Mouse (Mus musculus) lung, embryonic 16.5 days (tissue): Measurements from ENCODE around the gene Scgb1a1. TPM values are rescaled to one million over a fixed set of nuclear protein-coding genes. Genes with fewer than 3 reads are reported as not detected.

Experiments
- ATAC-seq: fragments of 200-750 bp; cut with Nextera tagmentation; 2 replicates; pipeline ENCODE4 v1.8.0; 2017; ENCODE audit warnings: low read depth, mild to moderate bottlenecking, moderate library complexity
- H3K27ac ChIP-seq: fragments of 300-500 bp; sonication (generic); 2 replicates; pipeline ENCODE4 v1.5.1; 2014; ENCODE audit warnings: mild to moderate bottlenecking, control low read depth, low read length
- H3K27me3 ChIP-seq: fragments of 300-500 bp; sonication (generic); 2 replicates; pipeline ENCODE4 v1.6.1; 2014; ENCODE audit warnings: low read depth, low read length, mixed read lengths; ENCODE audit not compliant: control insufficient read depth, insufficient read depth
- H3K36me3 ChIP-seq: fragments of 300-500 bp; sonication (generic); 2 replicates; pipeline ENCODE4 v1.6.1; 2014; ENCODE audit warnings: low read length; ENCODE audit not compliant: control insufficient read depth, insufficient read depth
- H3K4me1 ChIP-seq: fragments of 300-500 bp; sonication (generic); replicated peaks from 2 replicates; pipeline ENCODE4 v1.6.1; 2014; ENCODE audit warnings: low read length, mixed read lengths; ENCODE audit not compliant: control insufficient read depth, insufficient read depth
- H3K4me2 ChIP-seq: fragments of 300-500 bp; sonication (generic); 2 replicates; pipeline ENCODE4 v1.6.1; 2014; ENCODE audit warnings: low read depth, low read length, control low read depth
- H3K4me3 ChIP-seq: fragments of 300-500 bp; sonication (generic); 2 replicates; pipeline ENCODE4 v1.5.1; 2014; ENCODE audit warnings: mild to moderate bottlenecking, low read length, control low read depth
- H3K9ac ChIP-seq: fragments of 300-500 bp; sonication (generic); 2 replicates; pipeline ENCODE4 v1.6.1; 2014; ENCODE audit warnings: low read length, control low read depth
- H3K9me3 ChIP-seq: fragments of 300-500 bp; sonication (generic); 2 replicates; pipeline ENCODE4 v1.6.1; 2016; ENCODE audit warnings: low read length; ENCODE audit not compliant: control insufficient read depth
- WGBS: fragments of 180-500 bp; shearing (Covaris S2); extraction: QIAGEN DNeasy Blood & Tissue Kit; methylation state at CpG from one replicate; pipeline ENCODE4 v1.1.7; 2014; 5-methylcytosine and 5-hydroxymethylcytosine counted together
- polyA plus RNA-seq: library from polyadenylated mRNA; unstranded; fragments of >200 nt; fragmentation: Nextera tagmentation; extraction: Ambion mirVana; gene quantifications from 2 replicates; pipeline ENCODE4 v1.2.1, GENCODE M21; 2015

Scgb1a1 gene
- polyA plus RNA-seq, 1 experiment from 2014 or later: 25.3 TPM

DNA sequence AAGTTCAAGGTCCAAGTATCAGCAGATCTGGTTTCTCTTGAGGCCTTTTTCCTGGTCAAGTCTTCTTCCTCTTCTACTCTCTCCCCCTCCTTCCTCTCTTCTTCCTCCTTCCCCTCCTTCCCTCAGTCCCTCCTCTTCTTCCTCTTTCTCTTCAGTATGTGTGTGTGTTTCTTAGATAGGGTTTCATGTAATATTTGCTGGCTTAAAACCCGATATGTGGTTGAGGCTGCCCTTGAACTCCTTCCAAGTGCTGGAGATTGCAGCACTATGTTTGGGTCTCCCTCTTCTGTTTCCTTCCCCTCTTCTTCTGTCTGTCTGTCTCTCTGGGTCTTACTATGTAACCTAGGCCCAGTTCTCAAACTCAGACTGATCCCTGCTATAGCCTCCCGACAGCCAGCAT lies 24.9 kb downstream of the Scgb1a1 start:
- Histone ChIP-seq H3K27ac (no peak overlapping the region), H3K4me2 (no peak overlapping the region), H3K4me3 (no peak overlapping the region), H3K4me1 (peaks cover 10% of the 10 kb centered on the region), H3K9me3 (no peaks in the 10 kb centered on the region), H3K9ac (no peak overlapping the region), H3K27me3 (no peaks in the 10 kb centered on the region), H3K36me3 (no peaks in the 10 kb centered on the region)
- 86% methylated on average over 2 of the region's 2 CpGs for WGBS
- no peak for ATAC-seq

GRCm38 (mm10) chr19:9061221-9061893 lies 26.4 kb downstream of the Scgb1a1 start:
- no peak overlapping the region for H3K4me2 ChIP-seq
- 84% methylated on average over 8 of the region's 8 CpGs for WGBS
- no peak overlapping the region for H3K27ac ChIP-seq
- no peak overlapping the region for H3K9ac ChIP-seq
- no peaks in the 10 kb centered on the region for H3K27me3 ChIP-seq
- peaks cover 9% of the 10 kb centered on the region for H3K4me1 ChIP-seq
- no peak overlapping the region for H3K4me3 ChIP-seq
- no peaks in the 10 kb centered on the region for H3K36me3 ChIP-seq
- H3K9me3 ChIP-seq: no peaks in the 10 kb centered on the region
- ATAC-seq: no peak

- H3K27ac ChIP-seq: no peak overlapping the region
- no peaks in the 10 kb centered on the region for H3K27me3 ChIP-seq
- 54% methylated on average over 4 of the region's 4 CpGs for WGBS
- H3K9ac ChIP-seq: no peak overlapping the region
- H3K4me3 ChIP-seq: no peak overlapping the region
- H3K9me3 ChIP-seq: no peaks in the 10 kb centered on the region
- H3K4me2 ChIP-seq: no peak overlapping the region
- ATAC-seq: no peak
- H3K4me1 ChIP-seq: no peaks in the 10 kb centered on the region
- H3K36me3 ChIP-seq: no peaks in the 10 kb centered on the region
These were observed 27.7 kb downstream of the Scgb1a1 start for GRCm38 (mm10) chr19:9060103-9060502.

GRCm38 (mm10) chr19:9059391-9059790 lies 28.4 kb downstream of the Scgb1a1 start:
- 69% methylated on average over 7 of the region's 7 CpGs for whole genome bisulfite sequencing
- Histone ChIP-seq H3K36me3 (no peaks in the 10 kb centered on the region), H3K4me1 (no peaks in the 10 kb centered on the region), H3K9ac (no peak overlapping the region), H3K27ac (no peak overlapping the region), H3K27me3 (no peaks in the 10 kb centered on the region), H3K4me3 (no peak overlapping the region), H3K9me3 (no peaks in the 10 kb centered on the region), H3K4me2 (no peak overlapping the region)
- ATAC-seq: no peak

DNA sequence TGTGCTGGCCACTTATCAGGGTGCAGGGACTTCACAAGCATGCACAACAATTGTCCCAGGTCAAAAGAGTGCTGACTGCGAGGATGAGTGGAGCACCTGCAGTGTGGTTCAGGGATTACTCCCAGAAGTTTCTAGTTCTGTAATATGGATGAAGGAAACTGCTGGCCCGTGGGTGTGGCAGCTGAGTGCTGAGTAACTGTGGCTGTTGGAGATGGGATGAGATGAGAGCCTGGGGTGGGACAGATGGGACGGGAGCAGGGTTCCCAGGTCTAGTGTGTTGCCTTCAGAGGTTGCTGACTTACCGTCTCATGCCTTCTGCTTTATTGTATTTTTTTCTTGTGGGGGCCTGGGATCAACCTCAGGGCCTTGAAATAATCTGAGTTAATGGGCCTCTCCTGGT lies 28.8 kb downstream of the Scgb1a1 start:
- Histone ChIP-seq H3K4me2 (no peak overlapping the region), H3K27ac (no peak overlapping the region), H3K9me3 (no peaks in the 10 kb centered on the region), H3K27me3 (no peaks in the 10 kb centered on the region), H3K4me1 (no peaks in the 10 kb centered on the region), H3K36me3 (no peaks in the 10 kb centered on the region), H3K9ac (no peak overlapping the region), H3K4me3 (no peak overlapping the region)
- whole genome bisulfite sequencing: 72% methylated on average over 4 of the region's 4 CpGs
- ATAC-seq: no peak

DNA sequence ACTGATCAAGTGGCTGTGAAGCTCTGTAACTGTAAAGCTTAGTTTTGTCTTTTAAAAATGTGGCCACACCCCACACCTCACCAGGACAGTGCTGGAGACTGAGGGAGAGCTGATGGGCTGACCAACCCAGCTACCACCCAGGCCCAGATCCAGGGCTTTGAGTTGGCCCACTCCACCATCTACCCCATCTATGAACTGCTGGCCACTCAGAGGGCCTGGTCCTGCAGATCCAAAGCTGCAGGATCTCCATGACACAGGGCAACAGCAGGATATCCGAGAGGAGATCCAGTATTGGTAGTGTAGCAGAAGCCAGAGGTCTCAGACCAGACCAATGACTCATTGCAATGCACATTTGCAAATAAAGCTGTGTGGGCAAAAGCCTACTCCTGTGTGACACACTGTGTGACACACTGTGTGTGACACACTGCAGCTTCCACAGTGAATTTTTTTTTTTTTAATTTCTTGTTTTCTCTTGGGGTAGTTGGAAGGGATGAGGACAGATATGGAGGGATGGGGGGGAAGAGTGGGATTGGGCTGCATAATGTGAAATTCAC lies 29.4 kb downstream of the Scgb1a1 start:
- WGBS: 67% methylated on average over 1 of the region's 1 CpGs
- H3K4me1 ChIP-seq: peaks cover under 1% of the 10 kb centered on the region
- H3K4me2 ChIP-seq: no peak overlapping the region
- no peaks in the 10 kb centered on the region for H3K27me3 ChIP-seq
- no peaks in the 10 kb centered on the region for H3K36me3 ChIP-seq
- no peaks in the 10 kb centered on the region for H3K9me3 ChIP-seq
- H3K9ac ChIP-seq: no peak overlapping the region
- no peak overlapping the region for H3K4me3 ChIP-seq
- ATAC-seq: no peak
- H3K27ac ChIP-seq: no peak overlapping the region

DNA sequence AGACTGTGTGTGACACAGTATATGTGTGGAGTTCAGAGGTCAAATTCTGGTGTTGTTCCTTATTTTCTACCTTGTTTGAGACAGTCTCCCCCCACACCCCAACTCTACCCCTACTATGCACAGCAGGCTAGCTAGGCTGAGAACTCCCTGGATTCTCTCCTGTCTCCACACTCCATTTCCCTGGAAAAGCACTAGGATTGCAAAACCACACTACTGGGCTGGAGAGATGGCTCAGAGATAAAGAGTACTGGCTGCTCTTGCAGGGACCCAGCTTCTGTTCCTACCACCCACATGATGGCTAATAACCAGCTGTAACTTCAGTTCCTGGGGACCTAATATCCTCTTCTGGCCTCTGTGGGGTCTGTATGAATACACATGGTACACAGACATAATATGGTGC lies 30.1 kb downstream of the Scgb1a1 start:
- H3K9me3 ChIP-seq: no peaks in the 10 kb centered on the region
- no peak overlapping the region for H3K9ac ChIP-seq
- H3K4me1 ChIP-seq: peaks cover 4% of the 10 kb centered on the region
- no peak overlapping the region for H3K4me2 ChIP-seq
- H3K27ac ChIP-seq: no peak overlapping the region
- H3K27me3 ChIP-seq: no peaks in the 10 kb centered on the region
- no peaks in the 10 kb centered on the region for H3K36me3 ChIP-seq
- H3K4me3 ChIP-seq: no peak overlapping the region
- ATAC-seq: no peak

DNA sequence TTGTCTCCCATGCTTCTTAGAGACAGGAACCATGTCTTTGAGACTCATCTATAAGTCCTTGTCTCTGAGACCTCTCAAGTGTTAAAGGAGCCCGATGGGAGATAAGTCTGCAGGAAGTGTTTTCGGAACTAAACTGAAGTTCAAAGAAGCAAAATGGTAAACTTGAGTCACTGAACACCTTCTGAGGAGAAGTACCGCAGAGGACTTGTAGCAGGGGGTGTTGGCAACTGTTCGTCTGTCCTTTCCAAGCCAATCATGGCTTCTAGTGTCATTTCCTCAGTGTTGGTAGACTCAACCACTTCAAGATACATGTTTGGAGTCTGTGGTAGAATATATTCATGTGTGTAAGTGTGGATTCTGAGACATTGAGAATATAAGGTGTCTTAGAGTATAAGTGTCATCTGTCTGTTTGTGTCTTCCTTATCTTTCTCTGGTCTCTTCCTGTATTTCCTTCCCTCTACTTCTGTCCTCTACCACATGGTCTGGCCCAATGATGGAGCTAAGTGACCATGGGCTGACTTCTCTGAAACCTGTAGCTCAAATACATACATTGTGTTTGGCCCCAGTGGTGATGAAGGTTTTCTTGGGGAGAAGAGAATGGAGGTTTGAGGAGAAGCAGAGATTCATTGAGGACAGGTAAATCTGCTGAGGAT lies 31.9 kb downstream of the Scgb1a1 start:
- H3K36me3 ChIP-seq: no peaks in the 10 kb centered on the region
- 70% methylated on average over 4 of the region's 4 CpGs for WGBS

GRCm38 (mm10) chr19:9055153-9055552 lies 32.6 kb downstream of the Scgb1a1 start:
- H3K4me3 ChIP-seq: no peak overlapping the region
- no peak for ATAC-seq
- 18% methylated on average over 2 of the region's 2 CpGs for WGBS

More for the DNA sequence above, 31.9 kb downstream of the Scgb1a1 start:
- Histone ChIP-seq H3K9ac (no peak overlapping the region), H3K27ac (no peak overlapping the region), H3K4me3 (no peak overlapping the region), H3K27me3 (no peaks in the 10 kb centered on the region), H3K4me2 (no peak overlapping the region), H3K4me1 (peaks cover 4% of the 10 kb centered on the region), H3K9me3 (no peaks in the 10 kb centered on the region)
- no peak for ATAC-seq

More at GRCm38 (mm10) chr19:9055153-9055552, 32.6 kb downstream of the Scgb1a1 start:
- Histone ChIP-seq H3K36me3 (no peaks in the 10 kb centered on the region), H3K4me2 (no peak overlapping the region), H3K27me3 (no peaks in the 10 kb centered on the region), H3K4me1 (peaks cover 4% of the 10 kb centered on the region), H3K9me3 (no peaks in the 10 kb centered on the region), H3K9ac (no peak overlapping the region), H3K27ac (no peak overlapping the region)
